Mouse (Mus musculus): Measurements from ENCODE around the gene Zp3. TPM values are rescaled to one million over a fixed set of nuclear protein-coding genes. Genes with fewer than 3 reads are reported as not detected.

The Zp3 gene
- polyA plus RNA-seq, 1 experiment: 1.0 TPM

- H3K4me1 ChIP-seq (ENCODE audit: control insufficient read depth, insufficient read depth, low read length): peaks cover 13% of the 10 kb centered on the region
- H3K27ac ChIP-seq (ENCODE audit: control insufficient read depth, insufficient read depth, low read depth, low read length): no peak overlapping the region
- H3K27me3 ChIP-seq (ENCODE audit: control insufficient read depth, insufficient read depth, low read length): no peaks in the 10 kb centered on the region
- no peak overlapping the region for H3K4me3 ChIP-seq (ENCODE audit: control insufficient read depth, low read depth, low read length)
- no peak for TF ChIP-seq POLR2A (IDR thresholded peaks at IDR 0.05; ENCODE audit: control insufficient read depth, low read depth, low read length)
- TF ChIP-seq CTCF (IDR thresholded peaks at IDR 0.05; ENCODE audit: control insufficient read depth, insufficient read depth, insufficient replicate concordance, low read depth, low read length): no peak
- H3K36me3 ChIP-seq (ENCODE audit: control insufficient read depth, insufficient read depth, low read length): no peaks in the 10 kb centered on the region
Observed at GRCm38 (mm10) chr5:135952830-135953229, 27.1 kb upstream of the Zp3 start.

GRCm38 (mm10) chr5:135956300-135957206 lies 23.3 kb upstream of the Zp3 start:
- Histone ChIP-seq H3K4me1 (ENCODE audit: control insufficient read depth, insufficient read depth, low read length) (peaks cover 11% of the 10 kb centered on the region), H3K36me3 (ENCODE audit: control insufficient read depth, insufficient read depth, low read length) (no peaks in the 10 kb centered on the region), H3K4me3 (ENCODE audit: control insufficient read depth, low read depth, low read length) (no peak overlapping the region), H3K27me3 (ENCODE audit: control insufficient read depth, insufficient read depth, low read length) (no peaks in the 10 kb centered on the region), H3K27ac (ENCODE audit: control insufficient read depth, insufficient read depth, low read depth, low read length) (no peak overlapping the region; the same call in 1 of the 2 replicates)
- no peak for TF ChIP-seq POLR2A (IDR thresholded peaks at IDR 0.05; ENCODE audit: control insufficient read depth, low read depth, low read length)
- TF ChIP-seq CTCF (IDR thresholded peaks at IDR 0.05; ENCODE audit: control insufficient read depth, insufficient read depth, insufficient replicate concordance, low read depth, low read length): no peak

DNA sequence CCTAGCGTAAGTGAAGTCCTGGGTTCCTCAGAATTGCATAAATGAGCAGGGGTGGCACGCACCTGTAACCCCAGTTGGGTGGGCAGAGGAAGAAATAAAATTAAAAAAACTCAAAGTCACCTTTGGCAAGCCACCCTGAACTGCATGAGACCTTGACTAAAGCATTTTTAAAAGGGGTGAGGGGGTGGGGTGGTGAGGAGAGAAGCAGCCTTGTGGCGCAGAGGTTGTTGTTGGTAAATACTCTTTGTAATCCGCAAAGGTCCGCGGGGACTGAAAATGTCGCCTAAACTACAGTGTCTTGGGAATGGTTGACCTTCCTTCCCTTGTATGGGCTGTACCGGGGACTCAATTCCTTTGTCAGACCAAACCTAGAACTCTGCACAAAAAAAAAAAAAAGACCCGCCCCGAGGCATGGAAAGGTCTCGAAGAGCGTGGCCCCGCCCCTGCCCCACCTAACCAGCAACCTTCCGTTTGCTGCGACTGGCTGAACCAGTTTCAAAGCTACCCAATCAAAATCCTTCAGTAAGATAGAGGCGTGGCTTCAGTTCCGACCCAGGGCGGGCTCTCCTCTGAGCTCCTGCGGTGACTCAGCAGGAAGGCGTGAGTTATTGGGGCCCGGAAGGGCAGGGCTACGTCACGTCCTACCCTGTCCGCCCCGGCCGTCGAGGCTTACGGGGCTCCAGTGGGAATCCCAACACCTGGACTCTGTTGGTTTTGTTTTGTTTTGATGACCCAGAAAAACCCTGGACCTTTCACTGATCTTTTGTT lies 22.5 kb upstream of the Zp3 start:
- TF ChIP-seq POLR2A (IDR thresholded peaks at IDR 0.05; ENCODE audit: control insufficient read depth, low read depth, low read length): peak; percentile 83
- TF ChIP-seq CTCF (IDR thresholded peaks at IDR 0.05; ENCODE audit: control insufficient read depth, insufficient read depth, insufficient replicate concordance, low read depth, low read length): no peak
- H3K4me3 ChIP-seq (ENCODE audit: control insufficient read depth, low read depth, low read length): peak overlapping the region; percentile 81
- no peaks in the 10 kb centered on the region for H3K27me3 ChIP-seq (ENCODE audit: control insufficient read depth, insufficient read depth, low read length)
- peaks cover 14% of the 10 kb centered on the region for H3K4me1 ChIP-seq (ENCODE audit: control insufficient read depth, insufficient read depth, low read length)
- H3K27ac ChIP-seq (ENCODE audit: control insufficient read depth, insufficient read depth, low read depth, low read length): peak overlapping the region; percentile 88
- no peaks in the 10 kb centered on the region for H3K36me3 ChIP-seq (ENCODE audit: control insufficient read depth, insufficient read depth, low read length)

DNA sequence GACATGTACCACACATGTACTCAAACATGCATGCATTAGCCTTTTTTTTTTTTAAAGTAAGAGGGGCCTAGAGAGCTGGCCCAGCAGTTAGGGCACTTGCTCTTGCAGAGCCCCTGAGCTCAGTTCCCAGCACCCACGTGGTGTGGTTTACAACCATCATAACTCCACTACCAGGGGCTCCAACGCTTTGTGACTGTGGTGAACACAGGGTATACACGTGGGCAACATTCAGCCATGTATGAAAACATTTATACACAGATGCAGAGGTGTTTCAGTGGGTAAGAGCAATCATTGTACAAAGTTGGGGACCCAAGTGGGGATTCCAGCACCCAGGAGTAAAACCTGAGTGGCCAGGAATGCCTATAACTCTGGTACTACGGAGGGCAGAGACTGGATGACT lies 21.5 kb upstream of the Zp3 start:
- Histone ChIP-seq H3K27ac (ENCODE audit: control insufficient read depth, insufficient read depth, low read depth, low read length) (peak overlapping the region; percentile 88), H3K27me3 (ENCODE audit: control insufficient read depth, insufficient read depth, low read length) (no peaks in the 10 kb centered on the region; the same call in 1 of the 2 replicates), H3K4me3 (ENCODE audit: control insufficient read depth, low read depth, low read length) (no peak overlapping the region), H3K36me3 (ENCODE audit: control insufficient read depth, insufficient read depth, low read length) (no peaks in the 10 kb centered on the region), H3K4me1 (ENCODE audit: control insufficient read depth, insufficient read depth, low read length) (peaks cover 20% of the 10 kb centered on the region)
- no peak for TF ChIP-seq CTCF (IDR thresholded peaks at IDR 0.05; ENCODE audit: control insufficient read depth, insufficient read depth, insufficient replicate concordance, low read depth, low read length)

DNA sequence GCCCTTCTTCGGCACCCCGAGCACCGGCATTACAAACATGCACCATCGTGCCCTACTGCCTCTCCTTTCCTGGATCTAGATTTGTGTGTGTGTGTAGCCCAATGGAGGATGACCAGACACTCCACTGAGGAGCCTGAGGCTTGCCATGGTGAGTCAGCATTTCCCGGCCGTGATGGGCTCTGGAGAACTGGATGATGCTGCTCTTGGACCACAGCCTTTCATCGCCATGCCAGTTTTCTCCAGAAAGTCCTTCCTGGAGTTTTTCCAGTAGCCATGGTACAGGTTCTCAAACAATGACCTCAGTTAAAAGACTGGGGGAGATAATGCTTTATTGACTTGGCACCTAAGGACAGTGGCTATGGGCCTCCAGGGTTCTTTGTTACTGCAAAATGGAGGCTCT lies 20.0 kb upstream of the Zp3 start:
- no peak for TF ChIP-seq POLR2A (IDR thresholded peaks at IDR 0.05; ENCODE audit: control insufficient read depth, low read depth, low read length)
- H3K27ac ChIP-seq (ENCODE audit: control insufficient read depth, insufficient read depth, low read depth, low read length): no peak overlapping the region
- H3K27me3 ChIP-seq (ENCODE audit: control insufficient read depth, insufficient read depth, low read length): no peaks in the 10 kb centered on the region; the same call in 1 of the 2 replicates
- no peak overlapping the region for H3K4me3 ChIP-seq (ENCODE audit: control insufficient read depth, low read depth, low read length)
- H3K36me3 ChIP-seq (ENCODE audit: control insufficient read depth, insufficient read depth, low read length): no peaks in the 10 kb centered on the region
- H3K4me1 ChIP-seq (ENCODE audit: control insufficient read depth, insufficient read depth, low read length): peaks cover 20% of the 10 kb centered on the region

GRCm38 (mm10) chr5:135960909-135961635 lies 18.8 kb upstream of the Zp3 start:
- Histone ChIP-seq H3K4me3 (ENCODE audit: control insufficient read depth, low read depth, low read length) (no peak overlapping the region), H3K27ac (ENCODE audit: control insufficient read depth, insufficient read depth, low read depth, low read length) (no peak overlapping the region)

GRCm38 (mm10) chr5:135962125-135962491 lies 17.8 kb upstream of the Zp3 start:
- TF ChIP-seq CTCF (IDR thresholded peaks at IDR 0.05; ENCODE audit: control insufficient read depth, insufficient read depth, insufficient replicate concordance, low read depth, low read length) (no peak), POLR2A (IDR thresholded peaks at IDR 0.05; ENCODE audit: control insufficient read depth, low read depth, low read length) (no peak; the same call in 1 of the 2 replicates)
- H3K4me1 ChIP-seq (ENCODE audit: control insufficient read depth, insufficient read depth, low read length): peaks cover 19% of the 10 kb centered on the region
- peak overlapping the region; percentile 79 for H3K27ac ChIP-seq (ENCODE audit: control insufficient read depth, insufficient read depth, low read depth, low read length)
- H3K4me3 ChIP-seq (ENCODE audit: control insufficient read depth, low read depth, low read length): peak overlapping the region; percentile 74
- H3K27me3 ChIP-seq (ENCODE audit: control insufficient read depth, insufficient read depth, low read length): no peaks in the 10 kb centered on the region; the same call in 1 of the 2 replicates
- H3K36me3 ChIP-seq (ENCODE audit: control insufficient read depth, insufficient read depth, low read length): no peaks in the 10 kb centered on the region

More at GRCm38 (mm10) chr5:135960909-135961635, 18.8 kb upstream of the Zp3 start:
- Histone ChIP-seq H3K36me3 (ENCODE audit: control insufficient read depth, insufficient read depth, low read length) (no peaks in the 10 kb centered on the region), H3K4me1 (ENCODE audit: control insufficient read depth, insufficient read depth, low read length) (peaks cover 24% of the 10 kb centered on the region), H3K27me3 (ENCODE audit: control insufficient read depth, insufficient read depth, low read length) (no peaks in the 10 kb centered on the region; the same call in 1 of the 2 replicates)
- TF ChIP-seq CTCF (IDR thresholded peaks at IDR 0.05; ENCODE audit: control insufficient read depth, insufficient read depth, insufficient replicate concordance, low read depth, low read length): no peak
- TF ChIP-seq POLR2A (IDR thresholded peaks at IDR 0.05; ENCODE audit: control insufficient read depth, low read depth, low read length): no peak

Data from testis, adult 2 months (tissue).